Mouse (Mus musculus) heart, adult 2 months (tissue): Measurements from ENCODE around the gene Coro2b.

Experiments
- CTCF ChIP-seq: fragments of 200-600 bp; IDR thresholded peaks from 2 replicates; pipeline ENCODE4 v1.8.1; 2022; ENCODE audit warnings: antibody characterized with exemption, mild to moderate bottlenecking, moderate library complexity
- POLR2A ChIP-seq: fragments of 200-500 bp; IDR thresholded peaks from 2 replicates; pipeline ENCODE4 v1.6.1; 2011; ENCODE audit warnings: mild to moderate bottlenecking, low read depth, low read length, control low read depth; ENCODE audit not compliant: insufficient read depth

GRCm38 (mm10) chr9:62510530-62510936, 26.3 kb downstream of the Coro2b start:
- TF ChIP-seq POLR2A (no peak), CTCF (no peak)
